Mouse (Mus musculus): ENCODE results near the gene Pias1. TPM values are rescaled to one million over a fixed set of nuclear protein-coding genes. Genes with fewer than 3 reads are reported as not detected.

Gene Pias1
- polyA plus RNA-seq, 1 experiment = 26.7 TPM

GRCm38 (mm10) chr9:62975830-62976229 is 11.9 kb downstream of the Pias1 start:
- Histone ChIP-seq H3K4me1 (ENCODE audit: control insufficient read depth, insufficient read depth, low read length) (peaks cover 34% of the 10 kb centered on the region), H3K4me3 (ENCODE audit: insufficient read depth, low read depth, low read length) (no peak overlapping the region), H3K27me3 (replicated peaks; ENCODE audit: control insufficient read depth, insufficient read depth, low read length) (no peaks in the 10 kb centered on the region), H3K27ac (ENCODE audit: insufficient read depth, low read depth, low read length) (no peak overlapping the region), H3K36me3 (ENCODE audit: control insufficient read depth, insufficient read depth, low read length) (no peaks in the 10 kb centered on the region)
- DNase-seq = peak; percentile 66
- TF ChIP-seq POLR2A (IDR thresholded peaks at IDR 0.05; ENCODE audit: low read depth, low read length) (no peak), CTCF (conservative IDR thresholded peaks at IDR 0.05; ENCODE audit: insufficient read depth, insufficient read length, low read depth, low read length) (no peak)
- 16% methylated on average over 2 of the region's 2 CpGs for WGBS

DNA sequence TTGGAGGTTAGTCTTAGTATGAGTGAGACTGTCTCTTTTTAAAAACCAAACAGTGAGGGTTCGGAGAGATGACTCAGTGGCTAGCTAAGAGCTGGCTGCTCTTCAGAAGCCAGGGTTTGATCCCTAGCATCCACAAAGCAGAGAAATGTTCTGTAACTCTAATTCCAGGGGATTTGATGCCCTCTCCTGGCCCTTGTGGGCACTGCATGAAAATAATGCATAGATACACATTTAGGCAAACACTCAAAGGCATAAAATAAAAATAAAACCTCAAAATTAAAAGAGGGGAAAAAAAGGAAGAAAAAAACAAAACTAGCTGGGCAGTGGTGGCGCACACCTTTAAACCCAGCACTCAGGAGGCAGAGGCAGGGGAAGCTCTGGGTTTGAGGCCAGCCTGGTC is 13.3 kb downstream of the Pias1 start:
- H3K4me3 ChIP-seq (ENCODE audit: insufficient read depth, low read depth, low read length) = no peak overlapping the region
- TF ChIP-seq POLR2A (IDR thresholded peaks at IDR 0.05; ENCODE audit: low read depth, low read length) = no peak
- TF ChIP-seq CTCF (conservative IDR thresholded peaks at IDR 0.05; ENCODE audit: insufficient read depth, insufficient read length, low read depth, low read length) = peak; percentile 28; the same call in 1 of the 2 replicates
- H3K27ac ChIP-seq (ENCODE audit: insufficient read depth, low read depth, low read length) = no peak overlapping the region
- 98% methylated on average over 2 of the region's 2 CpGs for WGBS
- H3K4me1 ChIP-seq (ENCODE audit: control insufficient read depth, insufficient read depth, low read length) = peaks cover 38% of the 10 kb centered on the region
- H3K27me3 ChIP-seq (replicated peaks; ENCODE audit: control insufficient read depth, insufficient read depth, low read length) = no peaks in the 10 kb centered on the region
- H3K36me3 ChIP-seq (ENCODE audit: control insufficient read depth, insufficient read depth, low read length) = no peaks in the 10 kb centered on the region
- DNase-seq = peak; percentile 22

DNA sequence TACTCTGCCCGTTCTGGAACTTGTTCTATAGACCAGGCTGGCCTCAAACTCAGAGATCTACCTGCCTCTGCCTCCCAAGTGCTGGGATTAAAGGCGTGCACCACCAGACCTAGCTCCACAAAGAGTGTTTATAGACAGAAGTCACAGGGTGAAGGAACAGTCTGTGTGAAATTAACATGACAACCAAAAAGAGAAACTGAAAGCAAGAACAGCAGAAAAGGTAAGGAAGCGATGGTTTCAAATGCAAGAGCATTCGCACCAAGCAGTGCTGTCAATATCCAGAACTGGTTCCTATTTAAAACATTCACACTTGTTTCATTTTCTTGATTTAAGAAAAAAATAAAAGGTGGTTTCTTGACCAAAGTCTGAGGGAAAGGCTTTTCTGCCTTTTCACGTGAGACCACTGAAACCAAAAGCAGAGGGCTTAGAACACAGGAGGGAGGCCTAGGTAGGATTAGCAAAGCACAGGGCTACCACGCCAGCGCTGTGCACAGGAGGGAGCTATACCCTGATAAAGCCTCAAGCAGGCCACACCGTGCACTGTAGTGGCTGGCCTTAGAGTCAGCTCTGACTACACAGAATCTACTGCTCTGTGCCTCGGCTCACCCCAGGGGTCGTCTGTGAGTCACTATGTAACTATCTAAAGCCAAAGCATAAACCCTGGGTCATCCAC is 15.5 kb downstream of the Pias1 start:
- Histone ChIP-seq H3K36me3 (ENCODE audit: control insufficient read depth, insufficient read depth, low read length) (no peaks in the 10 kb centered on the region), H3K4me3 (ENCODE audit: insufficient read depth, low read depth, low read length) (no peak overlapping the region), H3K27ac (ENCODE audit: insufficient read depth, low read depth, low read length) (0 out of 2 replicates have a peak overlapping the region, but pooled peaks have one; percentile 7), H3K4me1 (ENCODE audit: control insufficient read depth, insufficient read depth, low read length) (peaks cover 43% of the 10 kb centered on the region), H3K27me3 (replicated peaks; ENCODE audit: control insufficient read depth, insufficient read depth, low read length) (no peaks in the 10 kb centered on the region)
- 50% methylated on average over 10 of the region's 10 CpGs for WGBS
- TF ChIP-seq CTCF (conservative IDR thresholded peaks at IDR 0.05; ENCODE audit: insufficient read depth, insufficient read length, low read depth, low read length) (peak; percentile 46), POLR2A (IDR thresholded peaks at IDR 0.05; ENCODE audit: low read depth, low read length) (no peak)
- peak; percentile 44 for DNase-seq

DNA sequence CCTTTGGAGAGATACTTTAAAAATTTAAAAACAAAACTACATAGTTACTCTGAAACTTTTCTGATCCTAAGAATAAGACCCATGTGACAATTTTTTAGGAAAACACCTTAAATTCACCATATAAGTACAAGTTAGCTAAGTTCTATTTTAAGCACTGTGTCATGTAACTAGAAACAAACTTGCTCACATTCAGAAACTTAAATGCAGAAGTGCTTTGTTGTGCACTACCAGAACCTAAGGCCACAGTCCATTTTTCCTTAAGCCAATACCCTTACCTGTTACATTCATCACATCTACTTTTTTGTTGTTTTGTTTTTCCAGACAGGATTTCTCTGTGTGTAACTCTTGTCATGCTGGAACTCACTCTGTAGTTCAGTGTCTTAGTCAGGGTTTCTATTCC is 17.4 kb downstream of the Pias1 start:
- no peak for TF ChIP-seq POLR2A (IDR thresholded peaks at IDR 0.05; ENCODE audit: low read depth, low read length)
- TF ChIP-seq CTCF (conservative IDR thresholded peaks at IDR 0.05; ENCODE audit: insufficient read depth, insufficient read length, low read depth, low read length) = no peak
- no peak for DNase-seq
- H3K36me3 ChIP-seq (ENCODE audit: control insufficient read depth, insufficient read depth, low read length) = no peaks in the 10 kb centered on the region
- H3K27ac ChIP-seq (ENCODE audit: insufficient read depth, low read depth, low read length) = no peak overlapping the region
- H3K4me1 ChIP-seq (ENCODE audit: control insufficient read depth, insufficient read depth, low read length) = peaks cover 38% of the 10 kb centered on the region
- H3K4me3 ChIP-seq (ENCODE audit: insufficient read depth, low read depth, low read length) = no peak overlapping the region
- H3K27me3 ChIP-seq (replicated peaks; ENCODE audit: control insufficient read depth, insufficient read depth, low read length) = no peaks in the 10 kb centered on the region

GRCm38 (mm10) chr9:62966018-62966417 is 21.7 kb downstream of the Pias1 start:
- H3K27ac ChIP-seq (ENCODE audit: insufficient read depth, low read depth, low read length) = no peak overlapping the region
- DNase-seq = no peak
- H3K4me1 ChIP-seq (ENCODE audit: control insufficient read depth, insufficient read depth, low read length) = peaks cover 18% of the 10 kb centered on the region
- TF ChIP-seq POLR2A (IDR thresholded peaks at IDR 0.05; ENCODE audit: low read depth, low read length) = no peak
- TF ChIP-seq CTCF (conservative IDR thresholded peaks at IDR 0.05; ENCODE audit: insufficient read depth, insufficient read length, low read depth, low read length) = no peak
- H3K36me3 ChIP-seq (ENCODE audit: control insufficient read depth, insufficient read depth, low read length) = no peaks in the 10 kb centered on the region
- 97% methylated on average over 3 of the region's 3 CpGs for WGBS
- H3K27me3 ChIP-seq (replicated peaks; ENCODE audit: control insufficient read depth, insufficient read depth, low read length) = no peaks in the 10 kb centered on the region
- no peak overlapping the region for H3K4me3 ChIP-seq (ENCODE audit: insufficient read depth, low read depth, low read length)

DNA sequence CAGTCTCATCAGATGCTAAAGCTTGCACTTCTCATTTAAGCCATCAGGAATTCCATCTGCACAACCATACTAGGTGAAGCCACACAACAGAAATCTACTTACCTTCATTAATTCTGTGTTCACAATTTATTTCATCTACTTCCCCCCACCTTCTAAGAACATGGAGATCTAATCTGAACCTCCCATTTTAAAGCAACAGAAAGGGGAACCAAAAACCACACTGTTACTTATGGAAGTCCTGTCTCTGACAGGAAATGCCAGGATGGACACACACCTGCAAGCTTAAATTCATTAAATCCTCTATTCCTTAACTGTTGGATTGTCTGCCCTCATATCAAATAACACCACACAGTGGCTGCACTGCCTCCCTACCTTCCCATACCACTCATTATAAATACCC is 35.0 kb downstream of the Pias1 start:
- no peak overlapping the region for H3K4me3 ChIP-seq (ENCODE audit: insufficient read depth, low read depth, low read length)
- H3K27ac ChIP-seq (ENCODE audit: insufficient read depth, low read depth, low read length) = no peak overlapping the region
- no peak for DNase-seq
- TF ChIP-seq POLR2A (IDR thresholded peaks at IDR 0.05; ENCODE audit: low read depth, low read length) = no peak
- no peak for TF ChIP-seq CTCF (conservative IDR thresholded peaks at IDR 0.05; ENCODE audit: insufficient read depth, insufficient read length, low read depth, low read length)
- H3K27me3 ChIP-seq (replicated peaks; ENCODE audit: control insufficient read depth, insufficient read depth, low read length) = no peaks in the 10 kb centered on the region
- peaks cover 9% of the 10 kb centered on the region; the same call in 1 of the 2 replicates for H3K4me1 ChIP-seq (ENCODE audit: control insufficient read depth, insufficient read depth, low read length)
- H3K36me3 ChIP-seq (ENCODE audit: control insufficient read depth, insufficient read depth, low read length) = no peaks in the 10 kb centered on the region

DNA sequence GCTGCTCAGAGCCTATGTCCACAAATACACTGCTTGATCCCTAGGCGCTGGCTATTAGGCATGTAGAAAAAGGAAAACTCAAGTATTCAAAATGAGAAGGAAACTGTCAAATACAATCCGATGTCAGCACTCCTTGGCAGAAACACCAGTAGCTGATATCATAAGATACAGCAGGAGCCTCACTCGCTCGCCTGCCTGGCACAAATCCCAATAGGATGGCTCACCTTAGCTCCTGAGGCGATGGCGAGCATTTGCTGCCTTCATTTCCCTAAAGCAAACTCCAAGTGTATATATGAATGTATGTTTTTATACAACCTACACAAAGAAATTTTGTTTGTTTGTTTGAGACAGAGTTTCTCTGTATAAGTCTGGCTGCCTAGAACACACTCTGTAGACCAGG is 42.4 kb downstream of the Pias1 start:
- H3K27me3 ChIP-seq (replicated peaks; ENCODE audit: control insufficient read depth, insufficient read depth, low read length) = no peaks in the 10 kb centered on the region
- H3K27ac ChIP-seq (ENCODE audit: insufficient read depth, low read depth, low read length) = no peak overlapping the region
- DNase-seq = no peak
- peaks cover 1% of the 10 kb centered on the region; the same call in 1 of the 2 replicates for H3K36me3 ChIP-seq (ENCODE audit: control insufficient read depth, insufficient read depth, low read length)
- H3K4me1 ChIP-seq (ENCODE audit: control insufficient read depth, insufficient read depth, low read length) = 0 out of 2 replicates have a peak, but pooled peaks cover 3% of the 10 kb centered on the region
- 84% methylated on average over 6 of the region's 6 CpGs for WGBS
- TF ChIP-seq POLR2A (IDR thresholded peaks at IDR 0.05; ENCODE audit: low read depth, low read length) (no peak), CTCF (conservative IDR thresholded peaks at IDR 0.05; ENCODE audit: insufficient read depth, insufficient read length, low read depth, low read length) (no peak)
- no peak overlapping the region for H3K4me3 ChIP-seq (ENCODE audit: insufficient read depth, low read depth, low read length)
